Mouse (Mus musculus) ES-Bruce4 (cell line): ENCODE results near the gene Gna12.

Experiments
- CTCF ChIP-seq: IDR thresholded peaks from one replicate; pipeline ENCODE4 v1.8.1; 2011; ENCODE audit warnings: low read depth, low read length
- POLR2A ChIP-seq: IDR thresholded peaks from one replicate; pipeline ENCODE4 v1.8.1; 2011; ENCODE audit warnings: low read length; ENCODE audit not compliant: insufficient read depth

- TF ChIP-seq CTCF (peak; percentile 39), POLR2A (no peak)
Observed at GRCm38 (mm10) chr5:140859730-140860129, 29.5 kb upstream of the Gna12 start.
